Mouse (Mus musculus) cerebellum, adult 9-10 months (tissue): ENCODE measurements at regions not wholly inside any gene's neighbourhood (a gene's known extent, or its start where the extent isn't known, plus 50 kb on each side); places are given as distances from the start of the nearest gene placed in this dataset.

Source experiments
- DNase-seq: peaks from one replicate; pipeline ENCODE4 v3.0.0; 2022

- DNase-seq: no peak
Observed at GRCm38 (mm10) chr5:42364116-42364515, 296.4 kb downstream of the Gm16223 start.

- no peak for DNase-seq
Observed at GRCm38 (mm10) chr5:42387959-42388358, 320.2 kb downstream of the Gm16223 start.

GRCm38 (mm10) chr5:42396695-42397094 lies 328.9 kb downstream of the Gm16223 start:
- no peak for DNase-seq

- DNase-seq: no peak
Observed at GRCm38 (mm10) chr5:42409981-42410380, 342.2 kb downstream of the Gm16223 start.

- DNase-seq: peak; percentile 46
Observed at GRCm38 (mm10) chr5:42412296-42412695, 344.5 kb downstream of the Gm16223 start.

GRCm38 (mm10) chr5:42425902-42426301 lies 358.1 kb downstream of the Gm16223 start:
- no peak for DNase-seq

- peak; percentile 17 for DNase-seq
Observed at GRCm38 (mm10) chr5:42433147-42433546, 365.4 kb downstream of the Gm16223 start.

- DNase-seq: no peak
Observed at GRCm38 (mm10) chr5:42448644-42449043, 380.9 kb downstream of the Gm16223 start.

GRCm38 (mm10) chr5:42449581-42449980 lies 381.8 kb downstream of the Gm16223 start:
- DNase-seq: peak; percentile 5

- no peak for DNase-seq
Observed at GRCm38 (mm10) chr5:42453707-42454106, 385.9 kb downstream of the Gm16223 start.

GRCm38 (mm10) chr5:42461195-42461594 lies 393.4 kb downstream of the Gm16223 start:
- no peak for DNase-seq

- DNase-seq: peak; percentile 45
Observed at GRCm38 (mm10) chr5:42464814-42465213, 397.1 kb downstream of the Gm16223 start.

GRCm38 (mm10) chr5:42473493-42473892 lies 405.7 kb downstream of the Gm16223 start:
- DNase-seq: no peak

GRCm38 (mm10) chr5:42502124-42502801 lies 434.5 kb downstream of the Gm16223 start:
- no peak for DNase-seq

- no peak for DNase-seq
Observed at GRCm38 (mm10) chr5:42502802-42503136, 435.0 kb downstream of the Gm16223 start.

GRCm38 (mm10) chr5:42509200-42509599 lies 441.4 kb downstream of the Gm16223 start:
- no peak for DNase-seq

GRCm38 (mm10) chr5:42523116-42524113 lies 455.7 kb downstream of the Gm16223 start:
- DNase-seq: no peak

- DNase-seq: no peak
Observed at GRCm38 (mm10) chr5:42525431-42525830, 457.7 kb downstream of the Gm16223 start.

- no peak for DNase-seq
Observed at GRCm38 (mm10) chr5:42560537-42560936, 492.8 kb downstream of the Gm16223 start.

GRCm38 (mm10) chr5:42563406-42563805 lies 495.6 kb downstream of the Gm16223 start:
- DNase-seq: no peak

GRCm38 (mm10) chr5:42575971-42576370 lies 508.2 kb downstream of the Gm16223 start:
- no peak for DNase-seq

- DNase-seq: no peak
Observed at GRCm38 (mm10) chr5:42578208-42578844, 510.6 kb downstream of the Gm16223 start.

GRCm38 (mm10) chr5:42620698-42621097 lies 552.9 kb downstream of the Gm16223 start:
- DNase-seq: no peak
